Mouse (Mus musculus) hindbrain, embryonic 16.5 days (tissue): ENCODE data around the gene Atg16l1. TPM values are rescaled to one million over a fixed set of nuclear protein-coding genes. Genes with fewer than 3 reads are reported as not detected.

Experiments used
- ATAC-seq: fragments of 200-750 bp; cut with Nextera tagmentation; 2 replicates; pipeline ENCODE4 v1.8.0; 2017; ENCODE audit warnings: moderate TSS enrichment, moderate library complexity
- H3K27ac ChIP-seq: fragments of 300-500 bp; sonication (generic); 2 replicates; pipeline ENCODE4 v1.5.1; 2014; ENCODE audit warnings: low read depth, mild to moderate bottlenecking, control low read depth, low read length, moderate library complexity
- H3K27me3 ChIP-seq: fragments of 300-500 bp; sonication (generic); replicated peaks from 2 replicates; pipeline ENCODE4 v1.6.1; 2014; ENCODE audit warnings: low read length; ENCODE audit not compliant: control insufficient read depth, insufficient read depth
- H3K36me3 ChIP-seq: fragments of 300-500 bp; sonication (generic); 2 replicates; pipeline ENCODE4 v1.6.1; 2014; ENCODE audit warnings: mild to moderate bottlenecking, low read length, moderate library complexity, mixed read lengths; ENCODE audit not compliant: control insufficient read depth, insufficient read depth
- H3K4me1 ChIP-seq: fragments of 300-500 bp; sonication (generic); 2 replicates; pipeline ENCODE4 v1.6.1; 2014; ENCODE audit warnings: low read depth, low read length; ENCODE audit not compliant: control insufficient read depth, insufficient read depth
- H3K4me2 ChIP-seq: fragments of 300-500 bp; sonication (generic); 2 replicates; pipeline ENCODE4 v1.6.1; 2014; ENCODE audit warnings: mild to moderate bottlenecking, low read length, control low read depth, moderate library complexity
- H3K4me3 ChIP-seq: fragments of 300-500 bp; sonication (generic); 2 replicates; pipeline ENCODE4 v1.5.1; 2014; ENCODE audit warnings: mild to moderate bottlenecking, low read length, control low read depth, moderate library complexity
- H3K9ac ChIP-seq: fragments of 300-500 bp; sonication (generic); 2 replicates; pipeline ENCODE4 v1.6.1; 2014; ENCODE audit warnings: low read depth, mild to moderate bottlenecking, control low read depth, low read length, moderate library complexity
- H3K9me3 ChIP-seq: fragments of 300-500 bp; sonication (generic); 2 replicates; pipeline ENCODE4 v1.6.1; 2014; ENCODE audit warnings: mild to moderate bottlenecking, low read length, moderate library complexity; ENCODE audit not compliant: control insufficient read depth
- WGBS: fragments of 180-500 bp; shearing (Covaris S2); extraction: QIAGEN DNeasy Blood & Tissue Kit; methylation state at CpG from one replicate; pipeline ENCODE4 v1.1.7; 2014; 5-methylcytosine and 5-hydroxymethylcytosine counted together
- polyA plus RNA-seq: library from polyadenylated mRNA; unstranded; fragments of >200 nt; fragmentation: Nextera tagmentation; extraction: Ambion mirVana; gene quantifications from 2 replicates; pipeline ENCODE4 v1.2.1, GENCODE M21; 2015

The Atg16l1 gene
- polyA plus RNA-seq, 1 experiment from 2014 or later: 71.6 TPM

DNA sequence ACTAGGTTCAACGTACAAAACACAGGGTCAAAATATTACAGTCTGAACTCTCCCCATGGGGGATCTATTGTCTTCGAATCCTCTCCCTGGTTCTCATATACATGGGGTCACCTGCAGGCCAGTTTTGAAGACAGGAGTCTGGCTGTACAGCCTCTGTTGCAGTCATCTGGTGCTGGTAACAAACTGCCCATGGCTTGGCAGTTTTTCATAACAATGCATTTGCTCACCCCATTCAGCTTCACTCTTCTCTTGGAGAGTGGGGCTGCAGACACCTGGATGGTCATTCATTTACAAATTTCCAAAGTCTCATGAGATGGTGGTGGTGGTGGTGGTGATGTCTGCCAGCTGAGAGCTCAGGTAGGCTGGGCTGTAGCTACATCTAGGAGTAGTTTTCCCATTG is 26.6 kb upstream of the Atg16l1 start:
- H3K9me3 ChIP-seq: no peaks in the 10 kb centered on the region
- no peak overlapping the region for H3K4me3 ChIP-seq
- no peaks in the 10 kb centered on the region for H3K27me3 ChIP-seq
- no peaks in the 10 kb centered on the region for H3K4me1 ChIP-seq
- no peak overlapping the region for H3K4me2 ChIP-seq
- no peaks in the 10 kb centered on the region for H3K36me3 ChIP-seq
- H3K9ac ChIP-seq: no peak overlapping the region
- WGBS: 75% methylated on average over 2 of the region's 2 CpGs
- no peak overlapping the region for H3K27ac ChIP-seq
- no peak for ATAC-seq

GRCm38 (mm10) chr1:87729850-87730249 is 25.8 kb upstream of the Atg16l1 start:
- H3K4me2 ChIP-seq: no peak overlapping the region
- H3K9me3 ChIP-seq: no peaks in the 10 kb centered on the region
- H3K4me1 ChIP-seq: no peaks in the 10 kb centered on the region
- 78% methylated on average over 6 of the region's 6 CpGs for WGBS
- no peaks in the 10 kb centered on the region for H3K27me3 ChIP-seq
- ATAC-seq: no peak
- no peak overlapping the region for H3K27ac ChIP-seq
- no peak overlapping the region for H3K9ac ChIP-seq
- no peak overlapping the region for H3K4me3 ChIP-seq
- H3K36me3 ChIP-seq: no peaks in the 10 kb centered on the region

DNA sequence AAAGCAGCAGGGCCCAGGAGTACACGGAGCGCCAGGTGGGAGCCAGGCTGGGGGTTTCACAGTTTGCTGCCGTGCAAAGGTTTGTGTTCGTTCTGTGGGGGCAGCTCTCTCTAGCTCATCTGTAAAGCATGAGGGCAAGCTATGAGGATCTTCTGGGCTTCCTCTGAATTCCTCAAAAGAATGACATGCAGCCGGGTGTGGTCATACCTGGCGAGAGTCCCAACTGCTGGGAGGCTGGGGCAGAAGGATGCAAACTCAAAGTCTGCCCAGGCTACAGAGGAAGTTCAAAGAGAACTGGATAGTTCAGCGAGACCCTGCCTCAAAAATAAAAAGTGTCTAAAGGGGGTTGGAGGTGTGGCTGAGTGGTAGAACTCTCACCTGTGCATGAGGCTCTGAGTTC is 25.4 kb upstream of the Atg16l1 start:
- no peak overlapping the region for H3K4me3 ChIP-seq
- WGBS: 84% methylated on average over 7 of the region's 7 CpGs
- H3K9me3 ChIP-seq: no peaks in the 10 kb centered on the region
- no peaks in the 10 kb centered on the region for H3K27me3 ChIP-seq
- no peaks in the 10 kb centered on the region for H3K36me3 ChIP-seq
- H3K27ac ChIP-seq: no peak overlapping the region
- no peak overlapping the region for H3K9ac ChIP-seq
- H3K4me2 ChIP-seq: no peak overlapping the region
- ATAC-seq: no peak
- H3K4me1 ChIP-seq: no peaks in the 10 kb centered on the region

GRCm38 (mm10) chr1:87733212-87733611 is 22.5 kb upstream of the Atg16l1 start:
- Histone ChIP-seq H3K4me1 (no peaks in the 10 kb centered on the region), H3K36me3 (no peaks in the 10 kb centered on the region), H3K4me3 (no peak overlapping the region), H3K9ac (no peak overlapping the region), H3K27me3 (no peaks in the 10 kb centered on the region), H3K9me3 (no peaks in the 10 kb centered on the region), H3K27ac (no peak overlapping the region), H3K4me2 (no peak overlapping the region)
- WGBS: 80% methylated on average over 5 of the region's 5 CpGs
- ATAC-seq: no peak

DNA sequence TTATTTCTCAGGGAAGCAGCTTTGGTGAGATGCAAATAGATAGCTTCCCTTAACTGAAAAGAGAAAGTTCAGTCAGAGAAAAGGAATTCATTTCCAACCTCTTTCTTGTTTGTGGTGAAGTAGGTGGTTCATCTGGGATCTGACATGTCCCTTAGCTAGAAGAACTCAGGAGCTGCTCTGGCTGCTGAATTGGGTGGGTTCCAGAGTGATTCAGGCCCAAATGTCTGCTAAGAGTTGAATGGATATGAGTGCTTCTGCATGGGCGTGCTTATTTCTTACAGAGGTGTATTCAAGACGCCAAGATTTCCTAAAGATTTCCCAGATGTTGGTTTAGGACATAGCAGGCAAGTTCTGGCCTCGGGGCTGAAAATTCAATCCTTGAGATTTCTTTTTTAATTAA is 21.5 kb upstream of the Atg16l1 start:
- Histone ChIP-seq H3K4me1 (no peaks in the 10 kb centered on the region), H3K4me2 (no peak overlapping the region), H3K4me3 (no peak overlapping the region), H3K9me3 (no peaks in the 10 kb centered on the region), H3K36me3 (no peaks in the 10 kb centered on the region), H3K27me3 (no peaks in the 10 kb centered on the region), H3K27ac (no peak overlapping the region), H3K9ac (no peak overlapping the region)
- 78% methylated on average over 3 of the region's 3 CpGs for WGBS
- no peak for ATAC-seq

GRCm38 (mm10) chr1:87740584-87741290 is 14.9 kb upstream of the Atg16l1 start:
- no peak overlapping the region for H3K4me2 ChIP-seq
- no peaks in the 10 kb centered on the region for H3K27me3 ChIP-seq
- no peaks in the 10 kb centered on the region for H3K4me1 ChIP-seq
- no peaks in the 10 kb centered on the region for H3K9me3 ChIP-seq
- 78% methylated on average over 6 of the region's 6 CpGs for WGBS
- H3K27ac ChIP-seq: no peak overlapping the region
- no peak for ATAC-seq
- H3K9ac ChIP-seq: no peak overlapping the region
- no peaks in the 10 kb centered on the region for H3K36me3 ChIP-seq
- H3K4me3 ChIP-seq: no peak overlapping the region

DNA sequence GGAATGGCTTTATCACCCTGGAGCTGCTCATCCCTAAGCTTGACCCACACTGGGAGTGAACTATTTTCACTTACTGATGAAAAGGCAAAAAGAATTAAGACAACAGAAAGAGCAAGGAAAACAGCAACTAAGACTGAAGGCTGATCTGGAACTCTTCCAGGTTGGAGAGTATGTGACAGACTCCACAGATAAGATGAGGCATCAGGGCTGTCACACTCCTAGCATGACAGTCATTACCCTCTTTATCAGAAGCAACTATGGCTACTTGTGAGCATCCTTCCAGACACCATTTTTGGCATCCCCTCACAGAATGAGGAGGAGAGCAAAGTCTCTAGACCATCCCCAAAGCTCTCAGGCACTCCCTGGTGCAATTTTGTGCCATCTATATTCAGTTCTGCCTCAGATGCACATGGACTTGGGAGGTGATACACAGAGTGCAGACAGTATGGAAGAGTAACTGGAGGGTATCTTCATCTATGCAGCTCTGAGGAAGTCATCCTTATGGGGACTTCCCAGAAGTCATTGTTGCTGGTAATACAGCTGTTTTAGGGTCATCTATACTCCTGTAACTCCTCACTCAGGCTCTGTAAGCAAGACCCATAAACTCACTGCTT is 6.2 kb upstream of the Atg16l1 start:
- Histone ChIP-seq H3K4me3 (no peak overlapping the region), H3K9me3 (no peaks in the 10 kb centered on the region), H3K9ac (no peak overlapping the region), H3K27ac (no peak overlapping the region), H3K27me3 (no peaks in the 10 kb centered on the region; the same call in 1 of the 2 replicates), H3K4me2 (no peak overlapping the region), H3K36me3 (no peaks in the 10 kb centered on the region), H3K4me1 (no peaks in the 10 kb centered on the region)
- no peak for ATAC-seq

DNA sequence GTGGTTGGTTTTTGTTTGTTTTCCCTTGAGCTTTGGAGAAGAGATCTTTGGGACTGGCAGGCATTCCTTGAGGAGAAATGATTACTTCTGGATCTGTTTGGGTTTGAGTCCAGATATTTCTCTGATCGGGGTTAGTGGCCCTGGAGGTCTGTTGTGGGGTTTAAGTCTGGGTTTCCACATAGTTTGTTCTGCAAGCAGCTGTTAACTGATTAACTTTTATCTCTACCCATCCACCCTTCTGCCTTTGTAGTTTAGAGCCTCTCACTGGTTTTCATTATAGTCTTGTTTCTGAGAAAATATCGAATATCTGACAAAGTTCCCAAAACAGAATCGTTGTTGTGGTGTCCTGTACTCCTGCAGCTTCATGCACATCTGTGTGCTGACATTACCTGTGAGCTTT is 8.2 kb downstream of the Atg16l1 start:
- ATAC-seq: no peak
- no peak overlapping the region for H3K4me2 ChIP-seq
- no peaks in the 10 kb centered on the region for H3K4me1 ChIP-seq
- peaks cover 53% of the 10 kb centered on the region for H3K36me3 ChIP-seq
- H3K27me3 ChIP-seq: no peaks in the 10 kb centered on the region
- 98% methylated on average over 3 of the region's 3 CpGs for WGBS
- H3K4me3 ChIP-seq: no peak overlapping the region
- H3K27ac ChIP-seq: no peak overlapping the region
- H3K9me3 ChIP-seq: no peaks in the 10 kb centered on the region
- H3K9ac ChIP-seq: no peak overlapping the region

DNA sequence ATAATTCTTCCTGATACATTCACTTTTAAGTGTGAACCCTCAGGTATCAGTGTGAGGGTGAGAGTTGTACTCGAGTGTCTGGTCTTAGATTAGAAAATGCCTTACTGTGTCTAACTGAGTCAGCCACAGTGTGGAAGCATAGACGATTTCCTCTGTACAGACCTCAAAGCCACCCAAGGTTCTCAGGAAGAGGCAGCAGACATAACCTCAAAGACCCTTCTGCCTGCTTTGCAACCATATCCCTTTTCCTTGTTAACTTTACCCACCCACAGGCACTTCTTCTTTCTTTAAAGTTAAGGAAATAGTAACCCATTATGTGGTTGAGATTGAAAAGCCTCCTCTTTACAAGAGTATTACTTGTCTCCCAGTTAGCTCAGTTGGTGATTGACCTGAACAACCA is 10.1 kb downstream of the Atg16l1 start:
- H3K27ac ChIP-seq: no peak overlapping the region
- no peak overlapping the region for H3K4me3 ChIP-seq
- no peak overlapping the region for H3K4me2 ChIP-seq
- H3K9ac ChIP-seq: no peak overlapping the region
- 91% methylated on average over 2 of the region's 2 CpGs for WGBS
- no peaks in the 10 kb centered on the region for H3K9me3 ChIP-seq
- no peak for ATAC-seq
- no peaks in the 10 kb centered on the region for H3K27me3 ChIP-seq
- H3K36me3 ChIP-seq: peaks cover 60% of the 10 kb centered on the region
- no peaks in the 10 kb centered on the region for H3K4me1 ChIP-seq
